Mouse (Mus musculus) bone marrow macrophage, adult 2 months (primary cell): ENCODE results near the gene AI597479.

Source experiments
- CTCF ChIP-seq: IDR thresholded peaks from 2 replicates; pipeline ENCODE4 v1.5.1; 2012; ENCODE audit warnings: low read depth, mild to moderate bottlenecking, low read length, moderate library complexity
- POLR2A ChIP-seq: IDR thresholded peaks from 2 replicates; pipeline ENCODE4 v1.6.1; 2012; ENCODE audit warnings: mild to moderate bottlenecking, low read depth, low read length, borderline replicate concordance

DNA sequence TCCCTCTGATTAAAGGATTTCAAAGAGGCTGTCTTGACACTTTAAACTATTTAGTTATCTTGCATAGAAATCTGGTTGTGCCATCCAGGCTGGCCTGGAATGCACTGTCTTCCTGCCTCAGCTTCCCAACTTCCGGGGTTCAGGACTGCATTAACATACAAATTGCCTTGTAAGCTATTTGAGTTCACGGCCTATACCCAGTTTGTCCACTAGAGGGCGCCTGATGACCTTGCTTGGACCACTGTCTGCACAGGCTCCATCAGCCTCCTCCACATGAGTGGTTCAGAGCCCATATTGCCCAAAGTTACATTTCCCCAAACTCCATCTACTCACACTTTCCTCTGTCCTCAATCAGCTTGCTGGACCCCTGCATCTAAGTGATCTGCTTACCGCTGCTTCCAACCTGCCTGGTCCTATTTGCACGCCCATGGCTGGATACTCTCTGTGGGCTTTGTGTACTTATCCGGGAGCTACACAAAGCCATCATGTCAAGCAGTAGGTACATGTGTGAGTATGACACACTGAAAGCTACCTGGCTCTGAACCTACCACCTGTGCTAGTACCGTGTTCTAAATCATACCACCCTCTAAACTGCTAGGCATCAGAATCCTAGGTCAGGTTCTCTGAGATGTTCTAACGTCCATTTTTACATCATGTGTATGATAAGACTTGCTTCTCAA is 41.2 kb downstream of the AI597479 start:
- TF ChIP-seq POLR2A, result no peak
- peak; percentile 98 for TF ChIP-seq CTCF
